Mouse (Mus musculus): ENCODE data around the gene Dync1li2.

DNA sequence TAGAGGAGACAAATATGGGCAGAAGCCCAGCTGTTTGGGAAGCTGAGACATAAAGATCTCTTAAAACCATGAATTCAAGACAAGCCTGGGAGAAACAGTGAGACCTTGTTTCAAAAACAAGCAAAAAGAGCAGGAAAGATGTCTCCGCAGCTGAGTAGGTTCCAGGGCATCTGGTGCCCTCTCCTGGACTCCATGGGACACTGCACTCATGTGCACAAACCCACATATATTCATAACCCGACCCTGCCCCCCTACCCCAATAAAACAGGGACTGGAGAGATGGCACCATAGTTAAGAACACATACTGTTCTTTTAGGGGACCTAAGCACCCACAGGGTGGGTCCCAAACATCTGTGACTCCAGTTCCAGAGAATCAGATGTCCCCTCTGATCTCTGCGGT lies 39.3 kb downstream of the Dync1li2 start:
- TF ChIP-seq CTCF (IDR thresholded peaks at IDR 0.05; ENCODE audit: extremely low read depth, insufficient read depth, insufficient read length, insufficient replicate concordance) (no peak), POLR2A (IDR thresholded peaks at IDR 0.05; ENCODE audit: low read depth, low read length) (no peak)
